Mouse (Mus musculus) C2C12 (cell line): ENCODE measurements at regions not wholly inside any gene's neighbourhood (a gene's known extent, or its start where the extent isn't known, plus 50 kb on each side); places are given as distances from the start of the nearest gene placed in this dataset.

Experiments
- H3K27me3 ChIP-seq: one replicate; pipeline ENCODE4 v1.6.1; 2011; ENCODE audit not compliant: control insufficient read depth, insufficient read depth, insufficient read length
- H3K36me3 ChIP-seq: one replicate; pipeline ENCODE4 v1.6.1; 2011; ENCODE audit not compliant: control insufficient read depth, insufficient read depth
- H3K4me3 ChIP-seq: one replicate; pipeline ENCODE4 v1.5.1; 2011; ENCODE audit warnings: mild to moderate bottlenecking, control low read depth; ENCODE audit not compliant: poor library complexity, insufficient read depth, severe bottlenecking
- H3K79me2 ChIP-seq: one replicate; pipeline ENCODE4 v1.6.1; 2011; ENCODE audit not compliant: control insufficient read depth, insufficient read depth
- H3K79me3 ChIP-seq: one replicate; pipeline ENCODE4 v1.6.1; 2011; ENCODE audit warnings: low read depth, control low read depth
- H3ac ChIP-seq: one replicate; pipeline ENCODE3; 2011; ENCODE audit warnings: low read depth; ENCODE audit not compliant: control insufficient read depth, insufficient read length
- CEBPB ChIP-seq: IDR thresholded peaks from one replicate; pipeline ENCODE4 v1.6.1; 2011; ENCODE audit warnings: low read depth, mild to moderate bottlenecking, control low read depth, moderate library complexity
- CTCF ChIP-seq: IDR thresholded peaks from one replicate; pipeline ENCODE4 v1.5.1; 2011; ENCODE audit not compliant: control insufficient read depth, insufficient read depth, insufficient read length
- FOSL1 ChIP-seq: IDR thresholded peaks from one replicate; pipeline ENCODE4 v1.8.0; 2011; ENCODE audit warnings: mild to moderate bottlenecking, low read length; ENCODE audit not compliant: poor library complexity, insufficient read depth, severe bottlenecking
- MAX ChIP-seq: IDR thresholded peaks from one replicate; pipeline ENCODE4 v1.6.1; 2011; ENCODE audit warnings: mild to moderate bottlenecking, control low read depth
- MYOD1 ChIP-seq: IDR thresholded peaks from one replicate; pipeline ENCODE4 v1.6.1; 2011; ENCODE audit warnings: low read depth; ENCODE audit not compliant: control insufficient read depth, insufficient read length
- MYOG ChIP-seq: IDR thresholded peaks from one replicate; pipeline ENCODE4 v1.6.1; 2011; ENCODE audit not compliant: control insufficient read depth, insufficient read length; ENCODE audit errors: extremely low read depth
- USF1 ChIP-seq: IDR thresholded peaks from one replicate; pipeline ENCODE4 v1.6.1; 2011; ENCODE audit warnings: low read depth, mild to moderate bottlenecking, control low read depth, moderate library complexity

- no peak overlapping the region for H3K4me3 ChIP-seq
- H3K27me3 ChIP-seq, result no peaks in the 10 kb centered on the region
- H3K36me3 ChIP-seq, result no peaks in the 10 kb centered on the region
- no peak for TF ChIP-seq MAX
- no peak for TF ChIP-seq MYOD1
- TF ChIP-seq MYOG, result no peak
- no peak for TF ChIP-seq CEBPB
- TF ChIP-seq USF1, result no peak
- TF ChIP-seq CTCF, result no peak
- no peak for TF ChIP-seq FOSL1
- H3ac ChIP-seq, result no peak overlapping the region
- H3K79me2 ChIP-seq, result no peaks in the 10 kb centered on the region
- H3K79me3 ChIP-seq, result no peaks in the 10 kb centered on the region
Measured at GRCm38 (mm10) chr14:99547931-99548330, 249.4 kb downstream of the Klf5 start.

GRCm38 (mm10) chr14:99548363-99549248 lies 250.1 kb downstream of the Klf5 start:
- H3K79me3 ChIP-seq, result no peaks in the 10 kb centered on the region
- no peaks in the 10 kb centered on the region for H3K27me3 ChIP-seq
- H3K36me3 ChIP-seq, result no peaks in the 10 kb centered on the region
- TF ChIP-seq MAX (peak; percentile 64), CEBPB (peak; percentile 5), CTCF (no peak), FOSL1 (peak; percentile 81), USF1 (no peak)
- no peak overlapping the region for H3K4me3 ChIP-seq
- no peaks in the 10 kb centered on the region for H3K79me2 ChIP-seq
- peak overlapping the region; percentile 45 for H3ac ChIP-seq

- Histone ChIP-seq H3K79me3 (no peaks in the 10 kb centered on the region), H3ac (no peak overlapping the region), H3K27me3 (no peaks in the 10 kb centered on the region), H3K4me3 (no peak overlapping the region), H3K79me2 (no peaks in the 10 kb centered on the region), H3K36me3 (no peaks in the 10 kb centered on the region)
- TF ChIP-seq MYOG (no peak), MYOD1 (no peak), USF1 (no peak), MAX (no peak), CTCF (no peak), FOSL1 (no peak), CEBPB (no peak)
Measured at GRCm38 (mm10) chr14:99564024-99564423, 265.5 kb downstream of the Klf5 start.

GRCm38 (mm10) chr14:99574146-99574545 lies 275.7 kb downstream of the Klf5 start:
- Histone ChIP-seq H3K36me3 (no peaks in the 10 kb centered on the region), H3K4me3 (no peak overlapping the region), H3K79me2 (no peaks in the 10 kb centered on the region), H3ac (no peak overlapping the region), H3K79me3 (no peaks in the 10 kb centered on the region), H3K27me3 (no peaks in the 10 kb centered on the region)
- TF ChIP-seq CTCF, result no peak
- no peak for TF ChIP-seq MYOD1
- TF ChIP-seq MYOG, result no peak
- no peak for TF ChIP-seq CEBPB
- no peak for TF ChIP-seq MAX
- no peak for TF ChIP-seq USF1
- TF ChIP-seq FOSL1, result no peak

GRCm38 (mm10) chr14:99578665-99579064 lies 280.2 kb downstream of the Klf5 start:
- H3K79me3 ChIP-seq, result no peaks in the 10 kb centered on the region
- TF ChIP-seq MYOD1 (no peak), MYOG (no peak)

GRCm38 (mm10) chr14:99579271-99579759 lies 280.8 kb downstream of the Klf5 start:
- no peaks in the 10 kb centered on the region for H3K79me2 ChIP-seq
- TF ChIP-seq CTCF (no peak), MYOG (no peak), FOSL1 (no peak), USF1 (no peak), MYOD1 (no peak), CEBPB (no peak), MAX (no peak)
- H3K27me3 ChIP-seq, result no peaks in the 10 kb centered on the region
- no peak overlapping the region for H3K4me3 ChIP-seq
- H3K79me3 ChIP-seq, result no peaks in the 10 kb centered on the region
- no peak overlapping the region for H3ac ChIP-seq
- H3K36me3 ChIP-seq, result no peaks in the 10 kb centered on the region

More at GRCm38 (mm10) chr14:99578665-99579064, 280.2 kb downstream of the Klf5 start:
- no peaks in the 10 kb centered on the region for H3K27me3 ChIP-seq
- H3K79me2 ChIP-seq, result no peaks in the 10 kb centered on the region
- H3ac ChIP-seq, result no peak overlapping the region
- no peak overlapping the region for H3K4me3 ChIP-seq
- no peaks in the 10 kb centered on the region for H3K36me3 ChIP-seq
